Mouse (Mus musculus): ENCODE measurements around the gene Stxbp6.

DNA sequence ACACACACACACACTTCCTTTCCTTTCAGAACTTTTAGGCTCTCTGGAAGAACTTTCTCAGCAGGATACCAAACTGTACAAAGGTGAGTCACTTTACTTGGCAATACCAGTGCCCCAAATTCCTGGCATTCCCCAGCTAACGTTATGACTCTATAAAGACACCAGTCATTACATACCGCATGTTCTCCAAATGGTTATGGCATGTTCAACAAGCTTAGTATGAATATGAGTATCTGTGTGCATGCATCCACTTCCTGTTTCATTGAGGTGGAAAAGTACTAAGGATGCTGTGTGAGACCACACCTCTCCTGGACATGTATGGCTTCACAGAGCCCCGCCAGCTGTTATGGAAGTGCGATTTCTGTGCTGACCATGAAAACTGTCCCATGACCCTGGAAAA, 27.3 kb downstream of the Stxbp6 start:
- no peak for TF ChIP-seq CTCF (IDR thresholded peaks at IDR 0.05; ENCODE audit: low read depth)
- TF ChIP-seq EP300 (IDR thresholded peaks at IDR 0.05; ENCODE audit: low read depth): no peak

Data from liver, postnatal 0 days (tissue).